Mouse (Mus musculus) CH12.LX (cell line): ENCODE data around the gene Cmtm8. TPM values are rescaled to one million over a fixed set of nuclear protein-coding genes. Genes with fewer than 3 reads are reported as not detected.

Experiments used
- DNase-seq: peaks from one replicate; pipeline ENCODE4 v3.0.0-alpha.2; 2013; ENCODE audit errors: extremely low read depth
- H3K27ac ChIP-seq: 2 replicates; pipeline ENCODE4 v1.5.1; 2012; ENCODE audit warnings: low read depth, mild to moderate bottlenecking, control low read depth, moderate library complexity; ENCODE audit not compliant: insufficient read depth
- H3K27me3 ChIP-seq: replicated peaks from 2 replicates; pipeline ENCODE3; 2012; ENCODE audit warnings: inconsistent platforms
- H3K36me3 ChIP-seq, 2 experiments: replicated peaks in 1 of 2; 2 replicates each; pipeline versions ENCODE3 to v1.6.1; 2012; ENCODE audit warnings: inconsistent platforms in 1 of 2, low read length in 1 of 2, mild to moderate bottlenecking in 1 of 2, mixed read lengths in 1 of 2, moderate library complexity in 1 of 2; ENCODE audit not compliant: control insufficient read depth in 1 of 2, insufficient read depth in 1 of 2
- H3K4me1 ChIP-seq, 2 experiments: 2 replicates each; pipeline ENCODE4 v1.6.1; 2012; ENCODE audit warnings: inconsistent platforms in 1 of 2, moderate library complexity in 1 of 2; ENCODE audit not compliant: insufficient read depth in 2 of 2, control insufficient read depth in 1 of 2
- H3K4me2 ChIP-seq: 2 replicates; pipeline ENCODE4 v1.6.1; 2012; ENCODE audit warnings: low read depth, mild to moderate bottlenecking, control low read depth; ENCODE audit not compliant: poor library complexity, insufficient read depth, severe bottlenecking
- H3K4me3 ChIP-seq, 3 experiments: fragments of 150-350 bp in 1 of 3; sonication (generic) in 1 of 3; replicated peaks in 1 of 3; 2 replicates each; pipeline versions ENCODE3 to v1.5.1; 2011 to 2012; ENCODE audit warnings: low read depth in 2 of 3, low read length in 2 of 3, mild to moderate bottlenecking in 2 of 3, moderate library complexity in 2 of 3, control low read depth in 1 of 3, improper control_type of control experiment in 1 of 3, inconsistent platforms in 1 of 3, mixed read lengths in 1 of 3; ENCODE audit not compliant: poor library complexity in 1 of 3
- H3K79me2 ChIP-seq: replicated peaks from 2 replicates; pipeline ENCODE4 v1.6.1; 2012; ENCODE audit warnings: mild to moderate bottlenecking, moderate library complexity; ENCODE audit not compliant: control insufficient read depth, poor library complexity, insufficient read depth, severe bottlenecking; ENCODE audit errors: extremely low read depth
- H3K9ac ChIP-seq: 2 replicates; pipeline ENCODE4 v1.6.1; 2012; ENCODE audit warnings: low read depth, mild to moderate bottlenecking, control low read depth, moderate library complexity; ENCODE audit not compliant: insufficient read depth
- H3K9me3 ChIP-seq: replicated peaks from 2 replicates; pipeline ENCODE3; 2012; ENCODE audit warnings: low read length, inconsistent platforms, mixed read lengths
- BHLHE40 ChIP-seq: IDR thresholded peaks from 2 replicates; pipeline ENCODE4 v1.6.1; 2011; ENCODE audit warnings: mild to moderate bottlenecking, low read depth, low read length, improper control_type of control experiment
- CHD1 ChIP-seq: IDR thresholded peaks from 2 replicates; pipeline ENCODE4 v1.6.1; 2012; ENCODE audit warnings: low read depth, low read length, improper control_type of control experiment, inconsistent platforms
- CHD2 ChIP-seq: IDR thresholded peaks from 2 replicates; pipeline ENCODE4 v1.6.1; 2011; ENCODE audit warnings: low read length, improper control_type of control experiment
- E2F4 ChIP-seq: IDR thresholded peaks from 2 replicates; pipeline ENCODE4 v1.6.1; 2011; ENCODE audit warnings: low read depth, low read length, improper control_type of control experiment; ENCODE audit not compliant: insufficient replicate concordance
- GABPA ChIP-seq: IDR thresholded peaks from 2 replicates; pipeline ENCODE4 v1.6.1; 2012; ENCODE audit warnings: low read depth, low read length, improper control_type of control experiment, inconsistent platforms; ENCODE audit not compliant: insufficient replicate concordance
- IRF4 ChIP-seq: IDR thresholded peaks from 2 replicates; pipeline ENCODE4 v1.6.1; 2014; ENCODE audit warnings: low read depth, mild to moderate bottlenecking, inconsistent platforms, low read length, improper control_type of control experiment
- JUN ChIP-seq: IDR thresholded peaks from 2 replicates; pipeline ENCODE4 v1.6.1; 2011; ENCODE audit warnings: low read depth, mild to moderate bottlenecking, low read length, improper control_type of control experiment, moderate library complexity; ENCODE audit not compliant: insufficient read depth
- JUND ChIP-seq: conservative IDR thresholded peaks from 2 replicates; pipeline ENCODE4 v1.6.1; 2011; ENCODE audit warnings: low read depth, low read length, improper control_type of control experiment
- KAT2A ChIP-seq: IDR thresholded peaks from 2 replicates; pipeline ENCODE4 v1.6.1; 2012; ENCODE audit warnings: low read length, improper control_type of control experiment, inconsistent platforms; ENCODE audit not compliant: insufficient replicate concordance
- MAX ChIP-seq: IDR thresholded peaks from 2 replicates; pipeline ENCODE4 v1.6.1; 2011; ENCODE audit warnings: low read length, improper control_type of control experiment
- MAZ ChIP-seq: IDR thresholded peaks from 2 replicates; pipeline ENCODE4 v1.6.1; 2012; ENCODE audit warnings: low read depth, mild to moderate bottlenecking, inconsistent platforms, low read length, improper control_type of control experiment, moderate library complexity
- MEF2A ChIP-seq: IDR thresholded peaks from 2 replicates; pipeline ENCODE4 v1.6.1; 2014; ENCODE audit warnings: low read depth, mild to moderate bottlenecking, inconsistent platforms, low read length, improper control_type of control experiment, borderline replicate concordance
- MXI1 ChIP-seq: IDR thresholded peaks from 2 replicates; pipeline ENCODE4 v1.6.1; 2011; ENCODE audit warnings: mild to moderate bottlenecking, low read depth, low read length, improper control_type of control experiment
- MYC ChIP-seq: IDR thresholded peaks from 2 replicates; pipeline ENCODE4 v1.6.1; 2011; ENCODE audit warnings: low read depth, mild to moderate bottlenecking, improper control_type of control experiment, low read length
- NELFE ChIP-seq: IDR thresholded peaks from 2 replicates; pipeline ENCODE4 v1.6.1; 2011; ENCODE audit warnings: low read depth, low read length, improper control_type of control experiment
- NRF1 ChIP-seq: IDR thresholded peaks from 2 replicates; pipeline ENCODE4 v1.6.1; 2014; ENCODE audit warnings: low read depth, mild to moderate bottlenecking, inconsistent platforms, low read length, improper control_type of control experiment, moderate library complexity
- PAX5 ChIP-seq: IDR thresholded peaks from 2 replicates; pipeline ENCODE4 v1.6.1; 2012; ENCODE audit warnings: low read length, inconsistent platforms, mixed read lengths
- POLR2A ChIP-seq: IDR thresholded peaks from 2 replicates; pipeline ENCODE4 v1.6.1; 2011; ENCODE audit warnings: low read depth, mild to moderate bottlenecking, improper control_type of control experiment, low read length
- RCOR1 ChIP-seq: conservative IDR thresholded peaks from 2 replicates; pipeline ENCODE4 v1.6.1; 2012; ENCODE audit warnings: low read depth, mild to moderate bottlenecking, inconsistent platforms, low read length, improper control_type of control experiment
- SMC3 ChIP-seq: IDR thresholded peaks from 2 replicates; pipeline ENCODE4 v1.6.1; 2011; ENCODE audit warnings: low read depth, low read length, improper control_type of control experiment
- TBP ChIP-seq: conservative IDR thresholded peaks from 2 replicates; pipeline ENCODE4 v1.6.1; 2011; ENCODE audit warnings: low read depth, low read length, improper control_type of control experiment
- TCF12 ChIP-seq: IDR thresholded peaks from 2 replicates; pipeline ENCODE4 v1.6.1; 2014; ENCODE audit warnings: low read depth, mild to moderate bottlenecking, inconsistent platforms, low read length, improper control_type of control experiment
- USF1 ChIP-seq: IDR thresholded peaks from 2 replicates; pipeline ENCODE4 v1.6.1; 2014; ENCODE audit warnings: low read depth, mild to moderate bottlenecking, inconsistent platforms, low read length, improper control_type of control experiment
- USF2 ChIP-seq: conservative IDR thresholded peaks from 2 replicates; pipeline ENCODE4 v1.6.1; 2011; ENCODE audit warnings: low read depth, low read length, improper control_type of control experiment
- ZKSCAN1 ChIP-seq: IDR thresholded peaks from 2 replicates; pipeline ENCODE4 v1.6.1; 2012; ENCODE audit warnings: low read depth, inconsistent platforms, low read length, improper control_type of control experiment, borderline replicate concordance
- ZNF384 ChIP-seq: IDR thresholded peaks from 2 replicates; pipeline ENCODE4 v1.6.1; 2012; ENCODE audit warnings: low read depth, low read length, improper control_type of control experiment, inconsistent platforms
- dilution Hi-C: fragments of 300-500 bp; cut with MboI; formaldehyde crosslinking; loops from 2 replicates; pipeline ENCODE4 v1.14.3; 2020; ENCODE audit warnings: low sequenced_read_pairs; ENCODE audit not compliant: extremely low pct_unique_long_range_greater_than_20kb, extremely low pct_ligation_motif_present
- in situ Hi-C: fragments of 300-500 bp; cut with MboI; formaldehyde crosslinking; loops from 3 replicates; pipeline ENCODE4 v1.14.3; 2019; ENCODE audit warnings: low sequenced_read_pairs, low pct_ligation_motif_present, low pct_unique_long_range_greater_than_20kb, mixed read lengths
- polyA plus RNA-seq: library from polyadenylated mRNA; unstranded; fragments of >175 nt; gene quantifications from 2 replicates; pipeline ENCODE4 v1.2.1, GENCODE M21; 2012; ENCODE audit warnings: low read depth; ENCODE audit not compliant: insufficient read length
- total RNA-seq, 2 experiments: library from RNA; depleted of rRNA; stranded (reverse); fragments of 300-350 nt in 1 of 2; fragments of >200 nt in 1 of 2; gene quantifications; 2 replicates each; pipeline ENCODE4 v1.2.3; 2012 to 2014

Gene Cmtm8
- total and polyA plus RNA-seq, 3 experiments, result 1.6 to 4.1 (median 2.7) TPM

- Histone ChIP-seq H3K79me2 (no peaks in the 10 kb centered on the region), H3K4me2 (no peak overlapping the region), H3K27ac (no peak overlapping the region), H3K4me3 (no peak overlapping the region), H3K4me1 (peaks cover 0 to 6% of the 10 kb centered on the region in 2 experiments; a peak in 1 of 4 replicates), H3K36me3 (peaks cover 0 to 4% of the 10 kb centered on the region in 2 experiments), H3K9ac (no peak overlapping the region), H3K27me3 (peaks cover 7% of the 10 kb centered on the region), H3K9me3 (peaks cover 2% of the 10 kb centered on the region)
- TF ChIP-seq NRF1 (no peak), MAX (no peak), ZNF384 (no peak), BHLHE40 (no peak), JUND (no peak), GABPA (no peak), MYC (no peak), USF1 (no peak), TCF12 (no peak), CHD2 (no peak), IRF4 (no peak), MXI1 (no peak), MAZ (no peak), PAX5 (no peak), RCOR1 (no peak), USF2 (no peak)
- DNase-seq, result no peak
- in situ Hi-C loops, result no loop called here
- dilution Hi-C loops, result no loop called here
Observed at GRCm38 (mm10) chr9:114842886-114843285, 1.1 kb downstream of the Cmtm8 start.

DNA sequence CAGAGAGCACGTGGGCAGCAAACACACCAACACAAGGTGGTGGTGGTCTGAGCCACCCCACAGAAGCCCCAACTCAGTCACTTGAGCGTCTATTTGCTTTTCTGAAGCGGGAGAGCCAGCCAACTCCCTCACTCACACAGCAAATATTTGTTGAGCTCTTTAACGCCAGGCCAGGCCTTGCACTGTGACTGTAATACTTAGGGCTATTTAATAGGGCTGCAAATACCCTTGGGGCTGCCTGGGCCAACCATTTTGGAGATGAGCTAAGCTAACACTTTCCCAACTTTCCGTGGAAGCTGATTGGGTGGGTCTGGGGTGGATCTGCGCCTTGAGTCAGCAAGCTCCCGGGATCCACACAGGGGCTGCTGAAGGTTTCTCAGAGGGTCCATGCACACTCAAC is 1.7 kb downstream of the Cmtm8 start:
- H3K4me3 ChIP-seq, result no peak overlapping the region
- H3K4me2 ChIP-seq, result no peak overlapping the region
- peaks cover 0 to 6% of the 10 kb centered on the region in 2 experiments; a peak in 1 of 4 replicates for H3K4me1 ChIP-seq
- H3K79me2 ChIP-seq, result no peaks in the 10 kb centered on the region
- no peak overlapping the region for H3K27ac ChIP-seq
- no peak for TF ChIP-seq JUN
- TF ChIP-seq MEF2A, result no peak
- TF ChIP-seq E2F4, result no peak
- no peak for TF ChIP-seq MAZ
- TF ChIP-seq KAT2A, result no peak
- no peak for TF ChIP-seq IRF4
- TF ChIP-seq TBP, result no peak
- TF ChIP-seq MAX, result no peak
- TF ChIP-seq ZKSCAN1, result no peak
- no peak for TF ChIP-seq CHD1
- no peak for TF ChIP-seq MXI1
- no peak for TF ChIP-seq POLR2A
- TF ChIP-seq NRF1, result no peak
- TF ChIP-seq ZNF384, result no peak
- no peak for TF ChIP-seq MYC
- TF ChIP-seq GABPA, result no peak
- TF ChIP-seq JUND, result no peak
- TF ChIP-seq USF2, result no peak
- no peak for TF ChIP-seq SMC3
- no peak for TF ChIP-seq NELFE
- TF ChIP-seq, all 38 proteins: peak for 0
- DNase-seq, result no peak
- Histone ChIP-seq H3K36me3 (peaks cover 0 to 4% of the 10 kb centered on the region in 2 experiments), H3K9ac (no peak overlapping the region), H3K9me3 (peaks cover 2% of the 10 kb centered on the region), H3K27me3 (peaks cover 7% of the 10 kb centered on the region)
- dilution Hi-C loops, result no loop called here
- in situ Hi-C loops, result no loop called here
